Mouse (Mus musculus) embryonic facial prominence, embryonic 11.5 days (tissue): ENCODE measurements around the gene Ikzf2. TPM values are rescaled to one million over a fixed set of nuclear protein-coding genes. Genes with fewer than 3 reads are reported as not detected.

Experiments used
- ATAC-seq: fragments of 200-750 bp; cut with Nextera tagmentation; replicated peaks from 2 replicates; pipeline ENCODE4 v1.8.0; 2017; ENCODE audit warnings: low read depth; ENCODE audit not compliant: insufficient number of reproducible peaks, low FRiP score, low TSS enrichment
- DNase-seq: peaks from one replicate; pipeline ENCODE4 v3.0.0-alpha.2; 2015; ENCODE audit warnings: low spot score
- H3K27ac ChIP-seq: fragments of 300-500 bp; sonication (generic); replicated peaks from 2 replicates; pipeline ENCODE4 v1.5.1; 2014; ENCODE audit warnings: mild to moderate bottlenecking, low read depth, low read length, control low read depth
- H3K27me3 ChIP-seq: fragments of 300-500 bp; sonication (generic); 2 replicates; pipeline ENCODE4 v1.6.1; 2014; ENCODE audit warnings: mild to moderate bottlenecking, low read length, moderate library complexity, mixed read lengths; ENCODE audit not compliant: control insufficient read depth, insufficient read depth
- H3K36me3 ChIP-seq: fragments of 300-500 bp; sonication (generic); replicated peaks from 2 replicates; pipeline ENCODE4 v1.6.1; 2014; ENCODE audit warnings: low read depth, mild to moderate bottlenecking, low read length, moderate library complexity, mixed read lengths; ENCODE audit not compliant: control insufficient read depth, insufficient read depth
- H3K4me1 ChIP-seq: fragments of 300-500 bp; sonication (generic); 2 replicates; pipeline ENCODE4 v1.6.1; 2014; ENCODE audit warnings: low read length, mixed read lengths; ENCODE audit not compliant: control insufficient read depth, insufficient read depth
- H3K4me2 ChIP-seq: fragments of 300-500 bp; sonication (generic); 2 replicates; pipeline ENCODE4 v1.6.1; 2014; ENCODE audit warnings: low read depth, mild to moderate bottlenecking, control low read depth, low read length, moderate library complexity
- H3K4me3 ChIP-seq: fragments of 300-500 bp; sonication (generic); 2 replicates; pipeline ENCODE4 v1.5.1; 2014; ENCODE audit warnings: low read depth, low read length, control low read depth
- H3K9ac ChIP-seq: fragments of 300-500 bp; sonication (generic); replicated peaks from 2 replicates; pipeline ENCODE4 v1.6.1; 2014; ENCODE audit warnings: mild to moderate bottlenecking, control low read depth, low read length
- H3K9me3 ChIP-seq: fragments of 300-500 bp; sonication (generic); replicated peaks from 2 replicates; pipeline ENCODE4 v1.6.1; 2016; ENCODE audit warnings: mild to moderate bottlenecking, low read length, inconsistent platforms, mixed read lengths; ENCODE audit not compliant: control insufficient read depth
- WGBS: fragments of 180-500 bp; shearing (Covaris S2); extraction: QIAGEN DNeasy Blood & Tissue Kit; methylation state at CpG from one replicate; pipeline ENCODE4 v1.1.7; 2014; 5-methylcytosine and 5-hydroxymethylcytosine counted together
- polyA plus RNA-seq: library from polyadenylated mRNA; unstranded; fragments of >200 nt; fragmentation: Nextera tagmentation; extraction: Ambion mirVana; gene quantifications from 2 replicates; pipeline ENCODE4 v1.2.1, GENCODE M21; 2014

Gene Ikzf2
- polyA plus RNA-seq, 1 experiment from 2014 or later: 5.3 TPM

DNA sequence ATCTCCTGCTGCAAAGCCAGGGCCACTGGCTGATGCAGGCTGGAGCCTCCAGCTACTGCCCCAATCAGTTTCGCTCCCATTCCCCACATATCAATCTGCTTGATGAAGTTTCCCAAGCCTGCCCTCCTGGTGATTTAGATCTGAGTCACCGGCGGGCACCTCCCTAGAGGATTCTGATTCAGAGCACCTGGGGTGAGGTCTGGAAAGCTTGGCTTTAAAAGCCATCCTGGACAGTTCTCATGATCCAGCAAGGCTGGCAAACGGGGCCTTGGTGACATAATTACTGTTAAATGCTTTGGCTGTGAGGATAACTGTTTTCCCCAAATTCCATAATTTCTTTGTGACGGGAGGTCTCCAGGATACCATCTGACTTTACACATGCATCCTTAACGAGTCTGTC is 29.0 kb downstream of the Ikzf2 start:
- ATAC-seq (no peak), DNase-seq (no peak)
- no peaks in the 10 kb centered on the region for H3K27me3 ChIP-seq
- no peak overlapping the region for H3K4me3 ChIP-seq
- no peak overlapping the region for H3K4me2 ChIP-seq
- WGBS: 31% methylated on average over 6 of the region's 6 CpGs
- no peaks in the 10 kb centered on the region for H3K9me3 ChIP-seq
- no peak overlapping the region for H3K27ac ChIP-seq
- H3K36me3 ChIP-seq: no peaks in the 10 kb centered on the region
- H3K4me1 ChIP-seq: no peaks in the 10 kb centered on the region
- no peak overlapping the region for H3K9ac ChIP-seq

DNA sequence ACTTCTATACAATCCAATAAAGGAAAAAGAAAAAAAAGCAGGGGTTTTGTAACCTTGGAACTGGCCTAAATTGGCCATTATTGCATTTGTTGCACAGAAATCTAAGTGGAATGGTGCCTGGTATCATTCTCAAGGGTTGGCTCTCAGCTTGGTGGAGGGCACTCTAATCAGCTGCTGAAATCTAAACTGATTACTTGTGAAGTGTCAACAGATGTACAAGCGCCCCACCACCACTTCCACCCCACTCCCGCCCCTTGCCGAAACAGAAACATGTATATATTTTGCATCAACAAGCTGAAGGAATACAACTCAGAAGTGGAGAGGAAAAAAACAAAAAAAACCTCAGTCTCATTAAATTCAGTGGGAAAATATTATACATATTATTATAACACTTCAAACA is 29.6 kb downstream of the Ikzf2 start:
- no peak overlapping the region for H3K9ac ChIP-seq
- 68% methylated on average over 3 of the region's 3 CpGs for WGBS
- ATAC-seq (no peak), DNase-seq (no peak)
- no peak overlapping the region for H3K4me2 ChIP-seq
- no peaks in the 10 kb centered on the region for H3K36me3 ChIP-seq
- no peaks in the 10 kb centered on the region for H3K27me3 ChIP-seq
- H3K9me3 ChIP-seq: no peaks in the 10 kb centered on the region
- H3K4me1 ChIP-seq: no peaks in the 10 kb centered on the region
- H3K4me3 ChIP-seq: no peak overlapping the region
- H3K27ac ChIP-seq: no peak overlapping the region

DNA sequence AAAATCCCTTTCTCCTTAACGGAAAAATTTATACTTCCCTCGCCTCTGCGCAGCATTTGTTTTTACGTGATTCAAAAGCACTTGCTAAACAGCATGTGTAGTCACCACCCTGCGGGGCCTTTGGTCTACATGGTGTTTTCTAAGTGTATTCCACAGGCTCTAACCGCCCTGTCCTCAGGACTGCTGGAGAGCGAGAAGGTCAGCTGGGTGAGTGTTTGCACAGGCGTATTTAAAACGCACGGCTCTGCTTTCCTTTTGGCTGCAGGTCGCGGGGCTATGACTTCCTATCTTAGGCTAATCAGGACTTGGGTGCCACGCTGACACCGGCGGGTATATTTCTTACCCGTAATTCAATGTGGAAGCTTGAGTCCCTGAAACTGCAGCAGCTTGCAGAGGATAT is 30.1 kb downstream of the Ikzf2 start:
- WGBS: 30% methylated on average over 16 of the region's 16 CpGs
- Histone ChIP-seq H3K27me3 (no peaks in the 10 kb centered on the region), H3K4me3 (no peak overlapping the region), H3K9me3 (no peaks in the 10 kb centered on the region), H3K36me3 (no peaks in the 10 kb centered on the region), H3K4me1 (no peaks in the 10 kb centered on the region), H3K27ac (no peak overlapping the region), H3K4me2 (no peak overlapping the region), H3K9ac (no peak overlapping the region)
- ATAC-seq (no peak; the same call in 1 of the 2 replicates), DNase-seq (no peak)

DNA sequence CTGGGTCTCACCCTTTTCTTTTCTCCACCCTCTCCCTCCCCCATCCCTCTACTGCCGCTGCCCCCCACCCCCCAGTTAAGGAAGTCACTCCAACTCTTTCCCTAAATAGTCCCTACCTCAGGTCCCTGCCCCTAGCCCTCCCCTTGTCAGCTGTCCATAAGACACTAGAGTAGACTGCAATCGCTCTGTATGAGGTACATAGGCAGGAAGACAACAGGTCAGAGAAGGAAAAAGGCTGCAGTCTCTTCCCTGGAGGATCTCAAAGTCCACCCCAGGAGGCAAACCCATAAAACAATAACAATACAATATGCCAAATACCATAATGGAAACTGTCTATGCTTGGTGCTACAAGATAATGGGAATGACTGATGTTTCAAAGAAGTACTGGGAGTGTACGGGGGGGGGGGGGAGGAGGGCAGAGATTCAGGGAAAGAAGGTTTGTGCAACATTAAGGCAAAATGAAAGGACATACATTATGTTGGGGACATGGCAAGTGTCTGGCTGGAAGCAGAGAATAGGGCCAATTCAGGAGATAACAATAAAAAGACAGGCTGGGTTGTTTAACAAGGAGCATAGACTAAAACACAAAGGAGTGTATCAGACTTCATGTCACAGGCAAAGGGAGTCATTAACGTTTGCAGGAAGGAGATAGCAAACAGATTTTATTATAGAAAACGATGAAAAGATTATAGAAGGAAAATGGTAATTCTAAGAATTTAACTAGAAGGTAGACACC is 30.8 kb downstream of the Ikzf2 start:
- whole genome bisulfite sequencing: 58% methylated on average over 5 of the region's 5 CpGs

DNA sequence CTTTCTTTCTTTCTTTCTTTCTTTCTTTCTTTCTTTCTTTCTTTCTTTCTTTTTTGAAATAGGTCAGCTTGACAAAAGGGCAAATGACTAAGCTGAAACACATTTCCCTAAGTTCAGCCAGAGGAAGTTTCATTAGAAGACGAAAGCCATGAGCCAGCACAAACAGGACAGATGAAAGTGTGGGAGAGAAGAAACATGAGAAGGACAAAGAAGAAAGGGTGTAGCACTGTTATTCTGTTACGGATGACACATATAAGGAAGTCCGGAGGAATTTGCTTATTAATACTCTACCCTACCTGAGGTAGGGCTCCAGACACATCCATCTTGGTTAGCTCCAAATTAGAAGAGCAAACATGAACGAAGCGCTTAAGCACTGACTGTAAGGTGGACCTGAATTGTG is 31.7 kb downstream of the Ikzf2 start:
- H3K4me2 ChIP-seq: no peak overlapping the region
- no peak overlapping the region for H3K27ac ChIP-seq
- ATAC-seq (no peak), DNase-seq (no peak)
- 81% methylated on average over 5 of the region's 5 CpGs for WGBS
- no peaks in the 10 kb centered on the region for H3K4me1 ChIP-seq
- no peak overlapping the region for H3K9ac ChIP-seq
- H3K9me3 ChIP-seq: no peaks in the 10 kb centered on the region
- H3K4me3 ChIP-seq: no peak overlapping the region
- H3K27me3 ChIP-seq: no peaks in the 10 kb centered on the region
- no peaks in the 10 kb centered on the region for H3K36me3 ChIP-seq

More for the DNA sequence above, 30.8 kb downstream of the Ikzf2 start:
- DNase-seq: no peak
- Histone ChIP-seq H3K36me3 (no peaks in the 10 kb centered on the region), H3K9me3 (no peaks in the 10 kb centered on the region), H3K9ac (no peak overlapping the region), H3K4me3 (no peak overlapping the region), H3K4me1 (no peaks in the 10 kb centered on the region), H3K4me2 (no peak overlapping the region), H3K27ac (no peak overlapping the region), H3K27me3 (no peaks in the 10 kb centered on the region)
- no peak for ATAC-seq

DNA sequence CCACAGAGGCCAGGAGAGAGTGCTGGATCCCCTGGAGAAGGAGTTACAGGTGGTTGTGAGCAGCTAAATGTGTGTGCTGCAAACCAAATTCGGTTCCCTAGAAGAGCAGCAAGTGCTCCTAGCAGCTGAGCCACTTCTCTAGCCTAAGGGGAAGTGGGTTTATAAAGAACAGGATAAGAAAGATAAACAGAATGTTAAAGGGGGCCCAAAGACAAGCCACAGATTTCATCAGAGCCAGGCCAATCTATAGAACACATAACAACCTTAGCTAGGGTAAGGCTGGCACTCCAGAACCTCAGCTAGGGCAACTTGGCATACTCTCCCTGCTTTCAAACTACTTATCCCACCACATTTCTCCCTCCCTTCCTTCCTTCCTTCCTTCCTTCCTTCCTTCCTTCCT is 32.1 kb downstream of the Ikzf2 start:
- Histone ChIP-seq H3K9me3 (no peaks in the 10 kb centered on the region), H3K9ac (no peak overlapping the region), H3K27me3 (no peaks in the 10 kb centered on the region), H3K27ac (no peak overlapping the region), H3K36me3 (no peaks in the 10 kb centered on the region), H3K4me3 (no peak overlapping the region), H3K4me1 (no peaks in the 10 kb centered on the region), H3K4me2 (no peak overlapping the region)
- ATAC-seq (no peak), DNase-seq (no peak)
- 80% methylated on average over 1 of the region's 1 CpGs for WGBS

DNA sequence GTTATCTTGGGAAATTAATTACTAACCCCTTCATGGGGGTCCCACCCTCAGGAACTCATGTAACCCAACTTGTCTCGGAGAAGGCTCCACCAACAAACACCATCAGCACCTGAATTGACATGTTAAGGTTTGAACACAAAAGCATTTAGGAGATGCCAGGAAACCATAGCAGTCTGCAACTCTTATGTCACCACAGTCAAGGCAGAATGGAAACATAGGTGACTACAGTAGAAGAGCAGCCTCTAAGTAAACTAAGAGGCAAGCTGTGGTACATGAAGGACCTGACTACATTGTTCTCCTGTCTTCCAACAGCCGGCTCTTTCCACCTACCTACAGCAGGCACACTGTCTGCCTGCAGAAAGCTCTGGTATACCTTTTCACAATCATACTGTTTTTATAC is 33.6 kb downstream of the Ikzf2 start:
- ATAC-seq: no peak
- no peak overlapping the region for H3K4me2 ChIP-seq
- no peak overlapping the region for H3K4me3 ChIP-seq
- no peak overlapping the region for H3K27ac ChIP-seq
- H3K9ac ChIP-seq: no peak overlapping the region
- no peaks in the 10 kb centered on the region for H3K9me3 ChIP-seq
- H3K4me1 ChIP-seq: no peaks in the 10 kb centered on the region
- no peaks in the 10 kb centered on the region for H3K27me3 ChIP-seq
- no peaks in the 10 kb centered on the region for H3K36me3 ChIP-seq
- no peak for DNase-seq
- WGBS: 91% methylated on average over 2 of the region's 2 CpGs

DNA sequence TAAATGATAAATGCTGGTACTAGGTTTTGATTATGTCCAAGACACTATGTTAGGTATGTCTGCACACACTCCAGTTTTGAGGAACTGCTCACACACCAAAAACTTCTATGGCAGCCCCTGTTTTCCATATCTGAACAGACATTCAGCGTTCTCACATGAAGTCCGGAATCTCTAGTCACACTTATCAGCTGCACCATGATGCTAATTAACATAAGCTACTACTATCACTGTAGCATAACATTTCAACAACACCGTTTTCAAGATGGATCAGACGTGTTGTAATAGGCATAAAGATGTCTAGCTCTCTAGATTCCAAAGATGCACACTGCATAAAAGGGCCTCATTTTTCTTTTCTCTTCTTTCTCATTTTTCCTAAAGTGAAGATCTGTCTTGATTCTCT is 43.9 kb downstream of the Ikzf2 start:
- H3K36me3 ChIP-seq: no peaks in the 10 kb centered on the region

More for the DNA sequence above, 43.9 kb downstream of the Ikzf2 start:
- H3K4me2 ChIP-seq: no peak overlapping the region
- H3K9me3 ChIP-seq: no peaks in the 10 kb centered on the region
- no peaks in the 10 kb centered on the region for H3K4me1 ChIP-seq
- H3K4me3 ChIP-seq: no peak overlapping the region
- no peak overlapping the region for H3K27ac ChIP-seq
- 88% methylated on average over 4 of the region's 4 CpGs for WGBS
- ATAC-seq (no peak), DNase-seq (no peak)
- H3K27me3 ChIP-seq: no peaks in the 10 kb centered on the region
- H3K9ac ChIP-seq: no peak overlapping the region
